Mouse (Mus musculus): ENCODE data around the gene Gpr171.
"Not testable (repeated sequence)": the region's sequence is repeated elsewhere in the genome, so short reads cannot be mapped to it uniquely, and the experiment has no call there.

DNA sequence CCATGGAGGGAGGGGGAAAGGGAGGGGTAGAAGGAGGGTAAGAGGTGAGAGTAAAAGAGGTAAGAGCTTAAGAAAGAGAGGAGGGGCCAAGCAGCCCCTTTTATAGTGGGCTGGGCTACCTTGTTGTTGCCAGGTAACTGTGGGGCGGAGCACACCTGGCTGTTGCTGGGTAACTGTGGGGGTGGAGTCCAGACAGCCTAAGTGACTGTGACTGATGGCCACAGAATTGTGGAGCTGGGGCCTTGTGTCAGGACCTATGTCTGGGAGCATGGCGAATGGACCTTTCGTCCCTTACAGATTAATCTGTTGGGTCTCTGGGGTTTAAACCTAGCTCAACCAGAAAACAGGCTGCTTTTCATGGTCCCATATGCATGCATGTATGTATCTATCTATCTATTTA, 8.2 kb upstream of the Gpr171 start:
- TF ChIP-seq CTCF (IDR thresholded peaks at IDR 0.05; ENCODE audit: insufficient read depth, low read length); POLR2A (IDR thresholded peaks at IDR 0.05; ENCODE audit: borderline replicate concordance, extremely low read depth, low read depth, low read length): not testable (repeated sequence)

Data from lung, adult 2 months (tissue).